Mouse (Mus musculus) erythroblast, embryonic 14.5 days (primary cell): ENCODE measurements at regions not wholly inside any gene's neighbourhood (a gene's known extent, or its start where the extent isn't known, plus 50 kb on each side); places are given as distances from the start of the nearest gene placed in this dataset.

Experiments
- H3K27me3 ChIP-seq: 2 replicates; pipeline ENCODE4 v1.6.1; 2012; ENCODE audit warnings: inconsistent platforms; ENCODE audit not compliant: control insufficient read depth
- H3K36me3 ChIP-seq: 2 replicates; pipeline ENCODE4 v1.6.1; 2012; ENCODE audit warnings: mild to moderate bottlenecking, inconsistent platforms; ENCODE audit not compliant: control insufficient read depth
- H3K4me1 ChIP-seq: 2 replicates; pipeline ENCODE4 v1.6.1; 2012; ENCODE audit warnings: inconsistent platforms; ENCODE audit not compliant: control insufficient read depth
- H3K4me3 ChIP-seq: replicated peaks from 2 replicates; pipeline ENCODE3; 2012; ENCODE audit warnings: moderate library complexity, mild to moderate bottlenecking, inconsistent platforms
- H3K9me3 ChIP-seq: 2 replicates; pipeline ENCODE4 v1.6.1; 2012; ENCODE audit warnings: low read length, inconsistent platforms, mixed read lengths; ENCODE audit not compliant: control insufficient read depth
- GATA1 ChIP-seq: IDR thresholded peaks from 2 replicates; pipeline ENCODE4 v1.6.1; 2012; ENCODE audit warnings: low read length, inconsistent platforms, mixed read lengths
- TAL1 ChIP-seq: IDR thresholded peaks from 3 replicates; pipeline ENCODE4 v1.6.1; 2012; ENCODE audit warnings: low read length, inconsistent platforms, mixed read lengths

DNA sequence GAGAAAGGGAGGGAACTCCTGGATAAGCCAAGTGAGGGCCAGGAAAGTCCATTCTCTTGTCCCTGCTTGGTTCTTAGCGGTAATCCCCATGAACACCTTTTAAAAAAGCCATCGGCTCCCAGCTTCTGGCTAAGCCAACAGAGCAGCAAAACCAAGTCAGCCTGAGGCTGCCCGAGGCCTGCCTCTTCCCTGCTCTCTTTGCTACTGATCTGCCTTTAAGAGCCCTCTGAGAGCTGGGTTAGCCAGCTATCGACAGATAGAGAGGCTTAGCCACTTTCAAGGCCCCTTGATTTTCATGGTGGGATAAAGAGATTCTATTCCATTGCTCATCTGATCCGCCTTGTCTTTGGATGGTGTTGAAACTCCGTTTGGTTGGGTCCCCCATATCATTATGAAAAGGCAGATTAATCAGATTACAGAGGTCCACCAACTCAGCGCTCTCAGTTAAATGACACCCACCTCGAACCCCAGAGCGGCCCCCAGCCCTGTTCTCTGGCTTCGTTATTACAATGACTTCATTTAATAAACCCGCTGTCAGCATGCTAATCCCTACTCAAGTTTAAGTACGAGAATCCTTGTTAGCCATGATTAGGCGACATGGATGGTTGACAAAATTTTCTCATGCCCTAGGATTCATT is 66.1 kb downstream of the Slc4a3 start:
- H3K4me1 ChIP-seq, result no peaks in the 10 kb centered on the region
- H3K27me3 ChIP-seq, result no peaks in the 10 kb centered on the region
- no peak overlapping the region for H3K4me3 ChIP-seq
- H3K36me3 ChIP-seq, result no peaks in the 10 kb centered on the region
- H3K9me3 ChIP-seq, result peaks cover 2% of the 10 kb centered on the region; the same call in 1 of the 2 replicates
- no peak for TF ChIP-seq GATA1
- no peak for TF ChIP-seq TAL1

DNA sequence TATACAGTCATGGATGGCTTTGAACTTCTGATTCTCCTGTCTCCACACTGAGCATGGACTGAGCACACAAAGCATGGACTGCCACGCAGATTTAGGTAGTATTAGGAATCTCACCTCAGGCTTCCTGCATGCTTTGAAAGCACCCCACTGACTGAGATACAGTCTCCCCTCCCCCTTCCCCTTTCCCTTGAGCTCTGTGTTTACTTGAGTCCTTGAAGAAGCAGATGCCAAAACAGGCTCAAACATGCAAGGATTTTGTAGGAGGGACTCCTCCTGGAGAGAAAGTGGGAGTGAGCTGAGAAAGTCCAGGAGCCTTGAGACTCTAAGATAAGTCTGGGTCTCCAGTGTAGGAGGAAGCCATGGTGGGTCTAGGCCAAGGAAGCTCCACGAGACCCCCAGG is 67.1 kb downstream of the Slc4a3 start:
- Histone ChIP-seq H3K27me3 (no peaks in the 10 kb centered on the region), H3K4me1 (no peaks in the 10 kb centered on the region), H3K9me3 (peaks cover 2% of the 10 kb centered on the region; the same call in 1 of the 2 replicates), H3K4me3 (no peak overlapping the region), H3K36me3 (no peaks in the 10 kb centered on the region)
- no peak for TF ChIP-seq GATA1
- TF ChIP-seq TAL1, result no peak

DNA sequence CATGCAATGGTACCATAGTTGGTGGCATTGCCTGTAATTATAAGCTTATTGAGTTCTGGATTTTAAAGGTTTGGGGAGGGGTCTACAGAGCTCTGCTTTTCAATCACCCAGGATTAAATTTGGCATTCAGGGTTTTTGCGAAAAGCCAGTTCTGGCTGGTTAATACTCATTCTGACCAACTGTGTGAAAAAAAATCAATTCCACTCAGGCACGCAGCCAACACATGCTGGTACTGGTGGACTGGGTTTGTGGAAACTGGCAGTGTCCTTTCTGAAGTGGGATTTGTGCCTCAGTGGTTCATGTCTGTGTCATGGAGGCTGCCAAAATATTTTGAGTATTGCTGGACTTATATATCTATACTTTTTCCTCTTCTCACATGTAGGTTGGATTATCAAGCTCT is 70.9 kb downstream of the Slc4a3 start:
- Histone ChIP-seq H3K36me3 (no peaks in the 10 kb centered on the region), H3K4me3 (no peak overlapping the region), H3K27me3 (no peaks in the 10 kb centered on the region), H3K4me1 (no peaks in the 10 kb centered on the region), H3K9me3 (peaks cover 2% of the 10 kb centered on the region; the same call in 1 of the 2 replicates)
- no peak for TF ChIP-seq TAL1
- no peak for TF ChIP-seq GATA1

DNA sequence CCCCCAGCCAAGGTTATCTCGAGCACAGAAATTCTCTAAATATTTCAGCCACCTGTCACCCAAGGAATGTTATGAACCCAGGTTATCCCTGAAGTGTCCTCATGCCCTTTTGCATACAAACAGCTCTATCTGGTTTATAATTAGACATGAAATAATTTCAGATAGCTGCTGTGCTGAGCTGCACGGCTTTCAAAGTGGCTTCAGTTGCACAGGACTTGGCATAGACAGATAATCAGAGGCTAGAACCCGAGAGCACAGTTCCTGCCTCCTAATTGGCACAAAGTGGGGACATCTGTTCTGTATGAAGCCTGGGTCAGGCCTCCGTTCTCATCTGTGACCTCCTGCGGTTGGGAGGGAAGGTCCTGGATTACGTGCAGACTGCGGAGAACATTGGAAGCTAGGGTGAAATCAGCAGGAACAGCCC is 72.3 kb downstream of the Slc4a3 start:
- H3K36me3 ChIP-seq, result no peaks in the 10 kb centered on the region
- no peak overlapping the region for H3K4me3 ChIP-seq
- H3K4me1 ChIP-seq, result no peaks in the 10 kb centered on the region
- H3K9me3 ChIP-seq, result peaks cover 2% of the 10 kb centered on the region; the same call in 1 of the 2 replicates
- no peak for TF ChIP-seq GATA1
- no peak for TF ChIP-seq TAL1
- H3K27me3 ChIP-seq, result no peaks in the 10 kb centered on the region

DNA sequence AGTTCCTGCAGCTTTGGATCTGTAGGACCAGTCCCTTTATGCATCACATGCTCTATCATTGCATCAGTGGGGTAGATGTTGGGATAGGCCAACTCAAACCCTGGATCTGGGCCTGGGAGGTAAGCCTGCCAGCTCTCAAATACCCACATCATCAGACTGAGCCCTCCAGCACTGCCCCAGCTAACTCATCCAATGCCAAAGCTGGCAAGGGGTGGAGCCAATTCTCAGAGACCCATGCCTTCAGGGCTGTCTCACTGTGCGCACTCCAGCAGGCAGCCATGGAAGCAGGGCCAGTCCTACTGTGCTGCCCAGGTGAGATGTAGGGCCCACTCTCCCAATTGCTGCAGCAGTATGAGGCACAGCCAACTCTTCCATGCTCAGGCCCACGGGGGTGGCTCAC is 84.2 kb downstream of the Slc4a3 start:
- TF ChIP-seq GATA1, result no peak
- no peak for TF ChIP-seq TAL1
- no peaks in the 10 kb centered on the region for H3K4me1 ChIP-seq
- no peaks in the 10 kb centered on the region for H3K9me3 ChIP-seq
- no peaks in the 10 kb centered on the region for H3K36me3 ChIP-seq
- H3K27me3 ChIP-seq, result no peaks in the 10 kb centered on the region
- no peak overlapping the region for H3K4me3 ChIP-seq

DNA sequence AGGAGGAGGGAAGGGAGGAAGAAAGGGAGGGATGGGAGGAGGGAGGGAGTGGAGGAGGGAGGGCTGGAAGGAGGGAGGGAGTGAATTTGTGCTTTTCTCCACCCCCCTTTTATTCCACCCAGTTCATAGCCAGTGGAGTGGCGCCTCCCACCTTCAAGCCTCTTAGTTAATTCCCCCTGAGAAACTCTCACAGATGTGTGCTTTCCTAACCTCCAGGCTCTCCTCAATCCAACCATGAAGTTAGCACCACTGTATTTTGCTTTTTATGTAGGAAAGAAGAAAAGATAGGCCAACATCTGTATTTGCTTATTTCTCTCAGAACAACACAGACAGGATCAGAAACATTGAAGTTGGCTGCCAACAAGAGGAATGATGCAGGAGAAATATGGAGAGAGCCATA is 85.7 kb downstream of the Slc4a3 start:
- Histone ChIP-seq H3K27me3 (no peaks in the 10 kb centered on the region), H3K9me3 (no peaks in the 10 kb centered on the region), H3K4me3 (no peak overlapping the region), H3K4me1 (no peaks in the 10 kb centered on the region), H3K36me3 (no peaks in the 10 kb centered on the region)
- TF ChIP-seq GATA1 (no peak), TAL1 (no peak)

DNA sequence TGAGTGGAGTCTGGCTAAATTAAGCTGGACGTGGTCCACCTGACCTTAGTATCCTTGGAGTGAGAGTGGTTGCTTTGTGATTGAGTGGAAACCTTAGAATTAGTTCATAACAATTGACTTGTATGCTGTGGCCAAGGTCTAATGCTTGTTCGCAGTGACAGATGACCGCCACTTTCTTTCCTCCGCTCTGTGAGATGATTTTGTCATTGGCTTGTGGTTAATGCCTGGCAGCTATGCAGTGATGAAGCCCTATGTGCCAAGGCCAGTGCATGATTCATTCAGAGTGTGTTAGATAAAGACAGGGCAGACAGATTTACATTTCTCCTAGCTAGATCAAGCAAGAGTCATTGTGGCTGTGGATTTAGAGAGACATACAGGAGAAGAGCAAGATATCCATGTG is 89.5 kb downstream of the Slc4a3 start:
- Histone ChIP-seq H3K27me3 (no peaks in the 10 kb centered on the region), H3K4me1 (no peaks in the 10 kb centered on the region), H3K36me3 (no peaks in the 10 kb centered on the region), H3K9me3 (no peaks in the 10 kb centered on the region), H3K4me3 (no peak overlapping the region)
- TF ChIP-seq TAL1 (no peak), GATA1 (no peak)

DNA sequence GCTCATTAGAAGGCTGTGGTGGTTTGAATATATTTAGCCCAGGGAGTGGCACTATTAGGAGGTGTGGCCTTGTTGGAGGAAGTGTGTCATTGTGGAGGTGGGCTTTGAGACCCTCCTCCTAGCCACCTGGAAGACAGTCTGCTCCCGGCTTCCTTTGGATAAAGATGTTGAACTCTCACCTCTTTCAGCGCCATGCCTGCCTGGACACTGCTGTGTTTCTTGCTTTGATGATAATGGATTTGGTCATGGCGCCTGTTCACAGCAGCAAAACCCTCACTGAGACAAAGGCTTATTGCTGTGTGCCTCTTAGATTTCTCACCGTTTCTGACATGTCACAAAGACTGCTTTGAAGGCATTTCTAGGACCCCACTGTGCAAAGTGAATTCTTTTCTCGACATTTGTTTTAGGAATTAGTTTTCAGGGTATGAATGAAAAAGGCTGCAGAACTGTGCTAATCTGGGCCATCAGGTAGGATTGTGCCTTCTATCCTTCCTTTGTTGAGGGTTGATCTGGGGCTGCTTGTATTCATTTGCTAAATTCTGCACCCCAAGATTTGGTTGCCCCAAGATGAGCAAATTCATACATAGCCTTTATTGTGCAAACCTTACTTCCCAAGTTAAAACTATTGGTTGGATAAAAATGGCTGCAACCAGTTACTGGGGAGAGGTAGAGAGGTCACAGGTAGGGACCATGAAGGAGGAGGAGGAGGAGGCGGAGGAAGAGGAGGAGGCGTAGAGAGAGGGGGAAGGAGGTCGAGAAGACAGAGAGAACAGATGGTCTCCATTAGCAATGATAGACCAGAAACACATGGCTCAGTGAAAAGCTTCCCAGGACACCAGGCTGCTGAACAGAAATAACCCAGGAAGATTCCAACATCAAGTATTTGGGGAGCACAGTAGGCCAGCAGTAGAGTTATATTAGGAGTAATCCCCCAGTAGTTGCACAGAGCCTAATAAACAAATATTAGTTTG is 93.2 kb downstream of the Slc4a3 start:
- TF ChIP-seq GATA1 (no peak), TAL1 (no peak)
- Histone ChIP-seq H3K27me3 (no peaks in the 10 kb centered on the region), H3K4me3 (no peak overlapping the region), H3K9me3 (no peaks in the 10 kb centered on the region), H3K4me1 (no peaks in the 10 kb centered on the region), H3K36me3 (no peaks in the 10 kb centered on the region)

DNA sequence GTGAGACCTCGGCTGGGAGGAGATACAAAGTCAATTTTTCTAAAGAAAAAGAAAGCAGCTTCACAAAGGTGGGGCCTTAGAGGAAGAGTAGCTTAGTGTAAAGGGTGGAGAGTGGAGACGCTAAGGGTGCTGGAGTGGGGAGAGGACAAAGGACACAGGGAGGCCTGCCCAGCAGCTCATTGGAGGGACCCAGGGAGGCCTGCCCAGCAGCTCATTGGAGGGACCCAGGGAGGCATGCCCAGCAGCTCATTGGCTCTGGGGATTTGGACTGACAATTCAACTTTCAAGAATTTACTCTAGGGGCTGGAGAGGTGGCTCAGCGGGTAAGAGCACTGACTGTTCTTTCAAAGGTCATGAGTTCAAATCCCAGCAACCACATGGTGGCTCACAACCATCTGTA is 96.4 kb downstream of the Slc4a3 start:
- TF ChIP-seq GATA1 (no peak), TAL1 (no peak)
- H3K4me1 ChIP-seq, result no peaks in the 10 kb centered on the region
- H3K4me3 ChIP-seq, result no peak overlapping the region
- no peaks in the 10 kb centered on the region for H3K36me3 ChIP-seq
- H3K9me3 ChIP-seq, result no peaks in the 10 kb centered on the region
- H3K27me3 ChIP-seq, result no peaks in the 10 kb centered on the region
